ENCODE assay signal across 16 mouse cellular contexts in the genomic region with DNA sequence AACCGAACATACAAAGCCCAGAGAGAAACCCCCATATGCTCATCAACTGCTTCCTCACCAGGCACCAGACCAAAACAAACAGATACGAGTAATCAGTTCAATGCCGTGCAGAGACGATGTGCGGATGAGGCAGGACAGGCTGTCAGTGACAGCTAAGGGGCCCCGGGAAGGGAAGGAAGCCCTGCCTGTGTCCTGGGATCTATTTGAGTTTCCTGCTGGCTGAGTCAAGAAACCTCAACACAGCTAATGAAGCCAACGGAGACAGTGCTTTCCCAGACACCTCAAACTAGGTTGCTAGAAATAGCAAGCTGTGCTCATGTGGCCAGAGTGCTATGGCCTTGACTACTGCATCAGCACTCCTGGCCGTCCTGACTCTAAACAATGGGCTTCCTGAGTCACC. TPM values are rescaled to one million over a fixed set of nuclear protein-coding genes. Genes with fewer than 3 reads are reported as not detected.
DNase-seq lines count a peak whose midpoint lies in the region; ATAC-seq lines count a peak whose summit lies in the region.
"Had no signal": no experiment of that assay in that cellular context is flagged by ENCODE, and none has a peak within 500 bp of the region (broad histone marks: within the 10 kb centered on the region; RNA-seq: fewer than 3 reads in every experiment).

No protein-coding gene starts in this region.

- ATAC-seq in heart, embryonic 16.5 days (replicated peaks; ENCODE audit: extremely low read depth, insufficient read depth, low FRiP score): peak; percentile 72
- ATAC-seq in forebrain, embryonic 13.5 days: no peak
- no peak for ATAC-seq in midbrain, embryonic 11.5 days (ENCODE audit: low FRiP score)

- no peaks in the 10 kb centered on the region for H3K9me3 ChIP-seq in heart, embryonic 16.5 days (replicated peaks; ENCODE audit: control insufficient read depth, low read length)
- no peaks in the 10 kb centered on the region for H3K9me3 ChIP-seq in forebrain, embryonic 13.5 days (replicated peaks)
- H3K9me3 ChIP-seq in midbrain, embryonic 11.5 days (ENCODE audit: control insufficient read depth, low read length): no peaks in the 10 kb centered on the region
- H3K9me3 ChIP-seq: limb, embryonic 15.5 days had no signal

- peak; percentile 15 for DNase-seq in adrenal gland, adult 2 months
- DNase-seq in adrenal gland, postnatal 25 days: no peak
- DNase-seq in kidney, postnatal 14 days: peak; percentile 17
- no peak for DNase-seq in kidney, postnatal 4 days
- DNase-seq in lung, postnatal 14 days: peak; percentile 58
- DNase-seq in midbrain, embryonic 11.5 days (ENCODE audit: low spot score, missing footprints): no peak
- DNase-seq: cerebellum, adult 2 months; embryo, embryonic 11 days; gastrocnemius, postnatal 14 days; retina, postnatal 1 day; thymus, postnatal 14 days had no signal

- no peak overlapping the region for H3K4me2 ChIP-seq in heart, embryonic 16.5 days (ENCODE audit: low read depth, low read length)
- no peak overlapping the region for H3K4me2 ChIP-seq in forebrain, embryonic 13.5 days
- H3K4me2 ChIP-seq in midbrain, embryonic 11.5 days: no peak overlapping the region
- H3K4me2 ChIP-seq: limb, embryonic 15.5 days had no signal

- 20% methylated on average over 8 of the region's 8 CpGs for WGBS in heart, embryonic 16.5 days
- 82% methylated on average over 8 of the region's 8 CpGs for WGBS in forebrain, embryonic 13.5 days
- 88% methylated on average over 8 of the region's 8 CpGs for WGBS in midbrain, embryonic 11.5 days

- H3K9ac ChIP-seq in heart, embryonic 16.5 days (ENCODE audit: low read length): no peak overlapping the region
- no peak overlapping the region for H3K9ac ChIP-seq in forebrain, embryonic 13.5 days
- H3K9ac ChIP-seq in midbrain, embryonic 11.5 days (ENCODE audit: low read length): no peak overlapping the region
- H3K9ac ChIP-seq: limb, embryonic 15.5 days had no signal

- peaks cover 4% of the 10 kb centered on the region; the same call in 1 of the 2 replicates for H3K4me1 ChIP-seq in heart, embryonic 16.5 days (ENCODE audit: control insufficient read depth, insufficient read depth, low read length)
- H3K4me1 ChIP-seq in forebrain, embryonic 13.5 days: no peaks in the 10 kb centered on the region
- no peaks in the 10 kb centered on the region for H3K4me1 ChIP-seq in midbrain, embryonic 11.5 days (ENCODE audit: control insufficient read depth, insufficient read depth, low read length)
- H3K4me1 ChIP-seq: limb, embryonic 15.5 days had no signal

- no peak overlapping the region for H3K4me3 ChIP-seq in heart, embryonic 16.5 days (ENCODE audit: low read length)
- no peak overlapping the region for H3K4me3 ChIP-seq in forebrain, embryonic 13.5 days
- no peak overlapping the region for H3K4me3 ChIP-seq in midbrain, embryonic 11.5 days (ENCODE audit: low read depth, low read length)
- H3K4me3 ChIP-seq: erythroblast, embryonic 14.5 days; limb, embryonic 15.5 days had no signal

- no peaks in the 10 kb centered on the region for H3K36me3 ChIP-seq in heart, embryonic 16.5 days (ENCODE audit: control insufficient read depth, insufficient read depth)
- H3K36me3 ChIP-seq in forebrain, embryonic 13.5 days (ENCODE audit: poor library complexity, severe bottlenecking): no peaks in the 10 kb centered on the region
- no peaks in the 10 kb centered on the region for H3K36me3 ChIP-seq in midbrain, embryonic 11.5 days (ENCODE audit: control insufficient read depth, insufficient read depth, low read length)
- H3K36me3 ChIP-seq: limb, embryonic 15.5 days had no signal

- no peaks in the 10 kb centered on the region for H3K27me3 ChIP-seq in heart, embryonic 16.5 days (ENCODE audit: control insufficient read depth, insufficient read depth, low read length)
- H3K27me3 ChIP-seq in forebrain, embryonic 13.5 days: no peaks in the 10 kb centered on the region
- no peaks in the 10 kb centered on the region for H3K27me3 ChIP-seq in midbrain, embryonic 11.5 days (ENCODE audit: control insufficient read depth, insufficient read depth, low read length)
- H3K27me3 ChIP-seq: limb, embryonic 15.5 days had no signal

- H3K27ac ChIP-seq in heart, embryonic 16.5 days (ENCODE audit: low read length): 0 out of 2 replicates have a peak overlapping the region, but pooled peaks have one; percentile 23
- H3K27ac ChIP-seq in forebrain, embryonic 13.5 days: no peak overlapping the region
- no peak overlapping the region for H3K27ac ChIP-seq in midbrain, embryonic 11.5 days (ENCODE audit: low read depth, low read length)
- H3K27ac ChIP-seq: limb, embryonic 15.5 days had no signal

RNA-seq across cellular contexts. Expression of a gene that starts 26.6 kb away (rescaled TPM):
- total RNA-seq in adrenal gland, adult 2 months (2021): 10 to 100 TPM; 20.7 to 43.3 TPM
- polyA plus RNA-seq in adrenal gland, adult 2 months (2012; rRNA removed): 24.8 and 31.6 TPM in 2 replicates
- 21.7 and 26.5 TPM in 2 replicates for total RNA-seq in adrenal gland, postnatal 25 days (2021)
- 7.7 and 9.0 TPM in 2 replicates for polyA plus RNA-seq in heart, embryonic 16.5 days (2015; fragmentation: Nextera tagmentation; extraction: Ambion mirVana)
- polyA plus RNA-seq in forebrain, embryonic 13.5 days (2015; fragmentation: Nextera tagmentation; extraction: Ambion mirVana): 0.53 and 0.63 TPM in 2 replicates
- 0.68 and 0.75 TPM in 2 replicates for polyA plus RNA-seq in midbrain, embryonic 11.5 days (2014; fragmentation: Nextera tagmentation; extraction: Ambion mirVana)
- polyA plus RNA-seq: erythroblast, embryonic 14.5 days had no signal

RNA-seq across cellular contexts. Expression of a gene that starts 43.4 kb away (rescaled TPM):
- 10 to 100 TPM; 23.4 to 32.5 TPM for total RNA-seq in adrenal gland, adult 2 months (2021)
- 42.9 and 47.6 TPM in 2 replicates for polyA plus RNA-seq in adrenal gland, adult 2 months (2012; rRNA removed)
- total RNA-seq in adrenal gland, postnatal 25 days (2021): 26.5 and 32.9 TPM in 2 replicates
- polyA plus RNA-seq in heart, embryonic 16.5 days (2015; fragmentation: Nextera tagmentation; extraction: Ambion mirVana): 44.0 and 45.6 TPM in 2 replicates
- polyA plus RNA-seq in forebrain, embryonic 13.5 days (2015; fragmentation: Nextera tagmentation; extraction: Ambion mirVana): 41.9 and 44.7 TPM in 2 replicates
- polyA plus RNA-seq in midbrain, embryonic 11.5 days (2014; fragmentation: Nextera tagmentation; extraction: Ambion mirVana): 43.3 and 49.3 TPM in 2 replicates

RNA-seq across cellular contexts. Expression of a gene that starts 54.9 kb away (rescaled TPM):
- 10 to 100 TPM in 1 of 2 experiments, 1 to 10 TPM in 1; 8.4 to 12.5 TPM for total RNA-seq in adrenal gland, adult 2 months (2021)
- polyA plus RNA-seq in adrenal gland, adult 2 months (2012; rRNA removed): 11.2 and 13.1 TPM in 2 replicates
- 5.1 and 16.5 TPM in 2 replicates for total RNA-seq in adrenal gland, postnatal 25 days (2021)
- 8.2 and 8.6 TPM in 2 replicates for polyA plus RNA-seq in heart, embryonic 16.5 days (2015; fragmentation: Nextera tagmentation; extraction: Ambion mirVana)
- 4.3 and 7.0 TPM in 2 replicates for polyA plus RNA-seq in forebrain, embryonic 13.5 days (2015; fragmentation: Nextera tagmentation; extraction: Ambion mirVana)
- polyA plus RNA-seq in midbrain, embryonic 11.5 days (2014; fragmentation: Nextera tagmentation; extraction: Ambion mirVana): 5.8 and 6.0 TPM in 2 replicates
- total RNA-seq: monocyte, adult 5-6 weeks had no signal

Comparison
In these comparisons a context has a peak if more than half of its experiments do, and no peak if none do; other contexts are left out.
1. DNase-seq: peak in adrenal gland, adult 2 months (single experiment), kidney, postnatal 14 days (single experiment) and lung, postnatal 14 days (single experiment); none in adrenal gland, postnatal 25 days (single experiment), kidney, postnatal 4 days (0 of 2) and midbrain, embryonic 11.5 days (single experiment).